Mouse (Mus musculus) midbrain, embryonic 10.5 days (tissue): ENCODE data around the gene Gm4952. TPM values are rescaled to one million over a fixed set of nuclear protein-coding genes. Genes with fewer than 3 reads are reported as not detected.

ENCODE experiments used
- DNase-seq: peaks from one replicate; pipeline ENCODE4 v3.0.0-alpha.2; 2017; ENCODE audit warnings: low spot score
- H3K27ac ChIP-seq: fragments of 300-500 bp; sonication (generic); replicated peaks from 2 replicates; pipeline ENCODE4 v1.5.1; 2016; ENCODE audit warnings: mild to moderate bottlenecking
- H3K27me3 ChIP-seq: fragments of 300-500 bp; sonication (generic); 2 replicates; pipeline ENCODE4 v1.6.1; 2016; ENCODE audit warnings: low read depth, mild to moderate bottlenecking; ENCODE audit not compliant: poor library complexity, severe bottlenecking
- H3K36me3 ChIP-seq: fragments of 300-500 bp; sonication (generic); 2 replicates; pipeline ENCODE4 v1.6.1; 2016; ENCODE audit warnings: mild to moderate bottlenecking, moderate library complexity
- H3K4me1 ChIP-seq: fragments of 300-500 bp; sonication (generic); 2 replicates; pipeline ENCODE4 v1.6.1; 2016
- H3K4me3 ChIP-seq: fragments of 300-500 bp; sonication (generic); 2 replicates; pipeline ENCODE4 v1.5.1; 2016; ENCODE audit warnings: mild to moderate bottlenecking, moderate library complexity
- H3K9me3 ChIP-seq: fragments of 300-500 bp; sonication (generic); replicated peaks from 2 replicates; pipeline ENCODE4 v1.6.1; 2016; ENCODE audit warnings: mild to moderate bottlenecking
- WGBS: fragments of 180-500 bp; shearing (Covaris S2); methylation state at CpG from one replicate; pipeline ENCODE4 v1.1.7; 2016; 5-methylcytosine and 5-hydroxymethylcytosine counted together
- polyA plus RNA-seq: library from polyadenylated mRNA; unstranded; fragments of >200 nt; fragmentation: Nextera tagmentation; extraction: Ambion mirVana; gene quantifications from 2 replicates; pipeline ENCODE4 v1.2.1, GENCODE M21; 2016

Gm4952 gene
- not detected in 2 replicates for polyA plus RNA-seq

- H3K36me3 ChIP-seq = no peaks in the 10 kb centered on the region
- H3K27ac ChIP-seq = no peak within 1 kb of the TSS
- WGBS = 71% methylated on average over 1 of the region's 1 CpGs
- no peak for DNase-seq
- peaks cover 18% of the 10 kb centered on the region for H3K27me3 ChIP-seq
- H3K4me1 ChIP-seq = peaks cover 15% of the 10 kb centered on the region
- no peak within 1 kb of the TSS for H3K4me3 ChIP-seq
- H3K9me3 ChIP-seq = no peaks in the 10 kb centered on the region
These were observed at the start of gene Gm4952 for GRCm38 (mm10) chr19:12599674-12600073. TSS of gene Gm4952 (plus strand) at chr19:12599974.

GRCm38 (mm10) chr19:12550005-12550942, 49.5 kb upstream of the Gm4952 start:
- Histone ChIP-seq H3K27ac (no peak overlapping the region), H3K36me3 (no peaks in the 10 kb centered on the region), H3K4me3 (no peak overlapping the region), H3K4me1 (no peaks in the 10 kb centered on the region), H3K9me3 (no peaks in the 10 kb centered on the region), H3K27me3 (no peaks in the 10 kb centered on the region)
- WGBS = 78% methylated on average over 5 of the region's 5 CpGs
- no peak for DNase-seq

- no peak for DNase-seq
- 88% methylated on average over 2 of the region's 2 CpGs for WGBS
These were observed 43.5 kb upstream of the Gm4952 start for GRCm38 (mm10) chr19:12556293-12556692.

GRCm38 (mm10) chr19:12558219-12558618, 41.6 kb upstream of the Gm4952 start:
- Histone ChIP-seq H3K4me3 (no peak overlapping the region), H3K9me3 (no peaks in the 10 kb centered on the region), H3K36me3 (no peaks in the 10 kb centered on the region), H3K27ac (no peak overlapping the region), H3K27me3 (no peaks in the 10 kb centered on the region), H3K4me1 (no peaks in the 10 kb centered on the region)
- no peak for DNase-seq
- 90% methylated on average over 4 of the region's 4 CpGs for WGBS

More at GRCm38 (mm10) chr19:12556293-12556692, 43.5 kb upstream of the Gm4952 start:
- H3K36me3 ChIP-seq = no peaks in the 10 kb centered on the region
- H3K9me3 ChIP-seq = no peaks in the 10 kb centered on the region
- H3K27ac ChIP-seq = no peak overlapping the region
- no peak overlapping the region for H3K4me3 ChIP-seq
- no peaks in the 10 kb centered on the region for H3K27me3 ChIP-seq
- H3K4me1 ChIP-seq = no peaks in the 10 kb centered on the region

GRCm38 (mm10) chr19:12564197-12564596, 35.6 kb upstream of the Gm4952 start:
- no peaks in the 10 kb centered on the region for H3K9me3 ChIP-seq
- no peak overlapping the region for H3K27ac ChIP-seq
- no peaks in the 10 kb centered on the region for H3K36me3 ChIP-seq
- DNase-seq = no peak
- no peak overlapping the region for H3K4me3 ChIP-seq
- no peaks in the 10 kb centered on the region for H3K27me3 ChIP-seq
- no peaks in the 10 kb centered on the region for H3K4me1 ChIP-seq

GRCm38 (mm10) chr19:12567011-12567410, 32.8 kb upstream of the Gm4952 start:
- WGBS = 77% methylated on average over 4 of the region's 4 CpGs
- Histone ChIP-seq H3K36me3 (no peaks in the 10 kb centered on the region), H3K27me3 (no peaks in the 10 kb centered on the region), H3K27ac (no peak overlapping the region), H3K4me1 (no peaks in the 10 kb centered on the region), H3K9me3 (no peaks in the 10 kb centered on the region), H3K4me3 (no peak overlapping the region)
- no peak for DNase-seq

GRCm38 (mm10) chr19:12570866-12571265, 28.9 kb upstream of the Gm4952 start:
- Histone ChIP-seq H3K36me3 (no peaks in the 10 kb centered on the region), H3K27me3 (no peaks in the 10 kb centered on the region), H3K27ac (no peak overlapping the region), H3K4me3 (no peak overlapping the region), H3K9me3 (no peaks in the 10 kb centered on the region), H3K4me1 (peaks cover 23% of the 10 kb centered on the region)
- WGBS = 78% methylated on average over 2 of the region's 2 CpGs
- no peak for DNase-seq

GRCm38 (mm10) chr19:12571687-12572086, 28.1 kb upstream of the Gm4952 start:
- WGBS = 93% methylated on average over 1 of the region's 1 CpGs

GRCm38 (mm10) chr19:12572614-12573265, 27.0 kb upstream of the Gm4952 start:
- Histone ChIP-seq H3K4me1 (peaks cover 23% of the 10 kb centered on the region), H3K9me3 (no peaks in the 10 kb centered on the region), H3K36me3 (peaks cover 8% of the 10 kb centered on the region), H3K27me3 (no peaks in the 10 kb centered on the region), H3K4me3 (peak overlapping the region; percentile 53), H3K27ac (peak overlapping the region; percentile 78)
- DNase-seq = no peak
- 94% methylated on average over 1 of the region's 1 CpGs for WGBS

More at GRCm38 (mm10) chr19:12571687-12572086, 28.1 kb upstream of the Gm4952 start:
- no peak for DNase-seq
- no peak overlapping the region for H3K4me3 ChIP-seq
- H3K36me3 ChIP-seq = no peaks in the 10 kb centered on the region
- peaks cover 23% of the 10 kb centered on the region for H3K4me1 ChIP-seq
- H3K27me3 ChIP-seq = no peaks in the 10 kb centered on the region
- no peak overlapping the region for H3K27ac ChIP-seq
- no peaks in the 10 kb centered on the region for H3K9me3 ChIP-seq

GRCm38 (mm10) chr19:12573266-12574011, 26.3 kb upstream of the Gm4952 start:
- 8% methylated on average over 14 of the region's 14 CpGs for WGBS
- peak overlapping the region; percentile 78 for H3K27ac ChIP-seq
- peaks cover 15% of the 10 kb centered on the region for H3K36me3 ChIP-seq
- H3K27me3 ChIP-seq = no peaks in the 10 kb centered on the region
- peak; percentile 86 for DNase-seq
- H3K4me3 ChIP-seq = peak overlapping the region; percentile 53
- H3K9me3 ChIP-seq = no peaks in the 10 kb centered on the region
- H3K4me1 ChIP-seq = peaks cover 23% of the 10 kb centered on the region

GRCm38 (mm10) chr19:12574012-12574407, 25.8 kb upstream of the Gm4952 start:
- Histone ChIP-seq H3K4me3 (peak overlapping the region; percentile 53), H3K9me3 (no peaks in the 10 kb centered on the region), H3K36me3 (peaks cover 21% of the 10 kb centered on the region), H3K27me3 (no peaks in the 10 kb centered on the region), H3K4me1 (peaks cover 23% of the 10 kb centered on the region), H3K27ac (peak overlapping the region; percentile 78)
- 28% methylated on average over 5 of the region's 5 CpGs for WGBS
- DNase-seq = peak; percentile 21

- Histone ChIP-seq H3K9me3 (no peaks in the 10 kb centered on the region), H3K27me3 (no peaks in the 10 kb centered on the region), H3K27ac (no peak overlapping the region), H3K4me3 (no peak overlapping the region), H3K4me1 (peaks cover 23% of the 10 kb centered on the region), H3K36me3 (peaks cover 24% of the 10 kb centered on the region)
- WGBS = 93% methylated on average over 7 of the region's 7 CpGs
- no peak for DNase-seq
These were observed 24.7 kb upstream of the Gm4952 start for GRCm38 (mm10) chr19:12575107-12575506.
